Mouse (Mus musculus) megakaryocyte, embryonic 14.5 days (primary cell): Measurements from ENCODE around the gene Abl2. TPM values are rescaled to one million over a fixed set of nuclear protein-coding genes. Genes with fewer than 3 reads are reported as not detected.
A peak's percentile ranks its signal among the peaks of the same experiment; 100 is the strongest.

Source experiments
- H3K27me3 ChIP-seq: replicated peaks from 2 replicates; pipeline ENCODE3; 2012; ENCODE audit warnings: inconsistent platforms
- H3K36me3 ChIP-seq: replicated peaks from 2 replicates; pipeline ENCODE3; 2012; ENCODE audit warnings: low read length, inconsistent platforms, mixed read lengths
- H3K4me1 ChIP-seq: 2 replicates; pipeline ENCODE4 v1.6.1; 2012; ENCODE audit warnings: inconsistent platforms
- H3K4me3 ChIP-seq: replicated peaks from 2 replicates; pipeline ENCODE3; 2012; ENCODE audit warnings: moderate library complexity, mild to moderate bottlenecking, inconsistent platforms
- H3K9me3 ChIP-seq: 2 replicates; pipeline ENCODE4 v1.6.1; 2012; ENCODE audit warnings: inconsistent platforms
- FLI1 ChIP-seq: IDR thresholded peaks from 2 replicates; pipeline ENCODE4 v1.6.1; 2012; ENCODE audit warnings: low read length, inconsistent platforms, mixed read lengths
- GATA1 ChIP-seq: IDR thresholded peaks from 3 replicates; pipeline ENCODE4 v1.6.1; 2012; ENCODE audit warnings: mixed read lengths, low read length, inconsistent platforms, borderline replicate concordance
- polyA plus RNA-seq: library from polyadenylated mRNA; stranded (reverse); fragments of >175 nt; gene quantifications from 2 replicates; pipeline ENCODE4 v1.2.3, GENCODE M21; 2012; ENCODE audit warnings: low replicate concordance; ENCODE audit not compliant: insufficient read depth

Gene Abl2
- polyA plus RNA-seq, 1 experiment: 5.0 TPM

DNA sequence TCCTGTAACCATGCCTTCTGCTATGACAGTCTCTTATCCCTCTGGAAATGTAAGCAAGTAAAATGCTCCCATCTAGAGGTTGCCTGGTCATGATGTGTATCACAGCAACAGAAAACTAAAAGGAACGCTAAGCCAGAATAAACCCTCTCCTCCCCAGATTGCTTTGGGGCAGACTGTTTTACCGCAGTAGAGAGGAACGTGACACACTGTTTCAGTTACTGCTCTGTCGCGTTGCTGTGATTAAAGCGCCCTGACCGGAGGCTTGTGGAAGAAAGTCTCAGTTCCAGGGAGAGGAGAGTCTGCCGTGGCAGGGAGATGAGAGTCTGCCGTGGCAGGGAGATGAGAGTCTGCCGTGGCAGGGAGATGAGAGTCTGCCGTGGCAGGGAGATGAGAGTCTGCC is 22.6 kb downstream of the Abl2 start:
- Histone ChIP-seq H3K4me3 (no peak overlapping the region), H3K4me1 (peaks cover 31% of the 10 kb centered on the region), H3K27me3 (no peaks in the 10 kb centered on the region), H3K9me3 (no peaks in the 10 kb centered on the region), H3K36me3 (peaks cover 5% of the 10 kb centered on the region)
- no peak for TF ChIP-seq GATA1

DNA sequence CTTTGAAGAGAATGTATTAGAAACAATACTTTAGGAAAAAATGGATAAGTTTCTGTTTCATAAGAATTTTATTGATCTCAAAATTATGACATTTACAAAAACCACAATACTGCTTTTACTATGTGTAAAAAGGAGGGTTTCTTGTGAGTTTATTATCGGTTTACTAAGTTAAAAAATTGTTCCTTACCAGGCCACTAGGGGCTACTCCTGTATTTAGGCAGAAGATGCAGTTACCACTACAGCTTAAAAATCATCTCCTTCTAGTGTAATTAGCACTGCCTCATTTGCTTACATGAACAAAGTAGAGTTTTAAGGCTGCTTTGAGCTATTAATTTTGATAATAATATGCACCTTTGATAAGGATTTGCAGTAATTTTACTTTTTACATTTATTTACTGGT is 25.6 kb downstream of the Abl2 start:
- Histone ChIP-seq H3K36me3 (peaks cover 14% of the 10 kb centered on the region), H3K4me3 (no peak overlapping the region), H3K9me3 (no peaks in the 10 kb centered on the region), H3K4me1 (peaks cover 30% of the 10 kb centered on the region), H3K27me3 (no peaks in the 10 kb centered on the region)
- TF ChIP-seq FLI1 (no peak), GATA1 (no peak)

DNA sequence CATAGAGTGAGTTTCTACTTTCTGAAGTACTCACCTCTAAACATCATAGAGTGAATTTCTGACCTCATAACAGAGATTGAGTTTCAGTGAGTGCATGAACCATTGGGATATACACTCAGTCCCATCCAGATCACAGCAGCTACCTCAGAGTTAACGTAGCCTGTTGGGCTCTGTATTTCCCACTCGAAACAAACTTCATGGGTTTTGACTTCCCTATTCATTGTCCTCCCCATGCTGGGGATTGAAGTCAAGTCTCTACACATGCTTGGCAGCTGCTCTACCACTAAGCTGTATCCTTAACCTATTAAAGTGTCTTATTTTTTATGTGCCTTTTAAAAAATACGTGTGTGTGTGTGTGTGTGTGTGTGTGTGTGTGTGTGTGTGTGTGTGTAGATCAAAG is 26.9 kb downstream of the Abl2 start:
- Histone ChIP-seq H3K4me1 (peaks cover 34% of the 10 kb centered on the region), H3K36me3 (peaks cover 14% of the 10 kb centered on the region), H3K9me3 (no peaks in the 10 kb centered on the region), H3K27me3 (no peaks in the 10 kb centered on the region), H3K4me3 (no peak overlapping the region)
- no peak for TF ChIP-seq FLI1
- TF ChIP-seq GATA1: no peak

DNA sequence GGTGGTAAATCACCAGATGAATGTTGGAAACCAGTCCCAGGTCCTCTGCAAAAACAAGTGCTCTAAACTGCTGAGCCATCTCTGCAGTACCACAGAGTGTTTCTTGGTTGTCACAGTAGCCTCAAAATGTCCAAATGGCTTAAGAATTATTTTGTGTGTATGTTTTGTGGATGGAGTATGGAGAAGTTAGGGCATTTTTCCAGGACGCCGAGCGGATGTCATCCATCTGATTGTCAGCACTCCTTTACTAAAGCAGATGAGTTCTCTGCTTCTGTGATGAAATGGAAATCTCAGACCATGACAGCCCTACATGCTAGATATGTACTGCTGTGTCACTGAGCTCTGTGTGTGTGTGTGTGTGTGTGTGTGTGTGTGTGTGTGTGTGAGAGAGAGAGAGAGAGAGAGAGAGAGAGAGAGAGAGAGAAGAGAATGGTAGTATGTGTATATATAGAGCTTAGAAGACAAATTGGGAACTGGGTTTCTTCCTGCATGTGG is 31.3 kb downstream of the Abl2 start:
- Histone ChIP-seq H3K27me3 (no peaks in the 10 kb centered on the region), H3K4me3 (no peak overlapping the region), H3K4me1 (peaks cover 33% of the 10 kb centered on the region), H3K9me3 (no peaks in the 10 kb centered on the region), H3K36me3 (peaks cover 23% of the 10 kb centered on the region)
- TF ChIP-seq FLI1: no peak

DNA sequence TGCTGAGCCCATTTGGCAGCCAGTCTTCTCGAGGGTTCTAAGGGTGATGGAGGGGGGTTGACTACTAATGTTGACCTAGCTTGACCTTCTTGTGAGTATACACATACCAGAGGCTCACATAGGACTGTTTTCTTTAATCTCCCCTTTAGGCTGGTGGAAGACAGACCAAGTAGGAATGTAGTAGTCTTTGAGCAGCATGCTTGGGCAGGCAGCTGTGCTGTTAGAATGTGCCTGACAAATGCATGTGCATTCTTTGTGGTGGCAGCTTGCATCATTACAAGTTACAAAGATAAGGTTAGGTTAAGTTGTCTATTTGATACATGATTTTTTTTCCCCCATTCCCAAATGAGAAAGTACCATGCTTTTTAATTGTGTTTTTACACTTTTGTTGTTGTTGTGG is 31.8 kb downstream of the Abl2 start:
- Histone ChIP-seq H3K27me3 (no peaks in the 10 kb centered on the region), H3K36me3 (peaks cover 26% of the 10 kb centered on the region), H3K9me3 (no peaks in the 10 kb centered on the region), H3K4me1 (peaks cover 33% of the 10 kb centered on the region), H3K4me3 (no peak overlapping the region)
- no peak for TF ChIP-seq GATA1

DNA sequence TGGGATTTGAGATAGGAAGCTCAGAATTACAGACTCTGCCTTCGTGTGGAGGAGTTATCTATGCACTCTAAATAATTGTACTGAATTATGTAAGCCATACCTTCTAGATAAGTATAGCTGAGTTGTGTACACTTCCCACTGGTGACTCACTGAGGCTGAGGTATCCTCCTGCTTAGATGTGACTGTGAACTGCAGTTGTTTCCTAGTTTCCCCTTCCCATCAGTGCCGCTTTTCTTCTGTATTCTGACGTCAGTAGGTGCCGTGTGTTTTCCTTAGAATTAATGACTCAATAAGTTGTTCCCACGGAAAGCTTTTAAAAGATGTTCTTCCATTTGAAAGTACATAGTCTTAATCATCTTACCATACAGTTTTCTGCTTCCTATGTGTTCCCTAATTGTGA is 34.7 kb downstream of the Abl2 start:
- Histone ChIP-seq H3K4me3 (no peak overlapping the region), H3K9me3 (no peaks in the 10 kb centered on the region), H3K36me3 (peaks cover 32% of the 10 kb centered on the region), H3K4me1 (peaks cover 36% of the 10 kb centered on the region), H3K27me3 (no peaks in the 10 kb centered on the region)
- no peak for TF ChIP-seq FLI1
- TF ChIP-seq GATA1: no peak

DNA sequence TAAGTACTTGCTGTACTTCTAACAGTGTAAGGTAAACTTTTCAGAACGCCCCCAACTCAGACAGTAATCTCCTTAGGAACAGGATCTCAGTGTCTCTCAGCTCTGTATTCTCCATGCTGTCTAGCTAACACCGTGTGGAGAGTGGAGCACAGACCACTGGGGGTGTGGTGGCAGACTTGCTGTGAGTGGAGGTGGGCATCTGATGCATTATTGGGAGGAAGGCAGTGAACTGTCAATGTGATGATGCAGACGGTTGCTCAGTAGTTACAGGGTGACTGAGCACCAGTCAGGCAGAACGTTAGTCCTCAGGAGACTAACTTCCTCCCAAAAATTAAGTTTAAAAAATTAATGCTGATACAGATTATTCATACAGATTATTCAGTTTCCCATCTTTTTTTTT is 38.5 kb downstream of the Abl2 start:
- no peaks in the 10 kb centered on the region for H3K27me3 ChIP-seq
- H3K9me3 ChIP-seq: no peaks in the 10 kb centered on the region
- TF ChIP-seq FLI1 (no peak), GATA1 (no peak)
- peaks cover 23% of the 10 kb centered on the region for H3K4me1 ChIP-seq
- H3K36me3 ChIP-seq: peaks cover 26% of the 10 kb centered on the region
- H3K4me3 ChIP-seq: no peak overlapping the region

DNA sequence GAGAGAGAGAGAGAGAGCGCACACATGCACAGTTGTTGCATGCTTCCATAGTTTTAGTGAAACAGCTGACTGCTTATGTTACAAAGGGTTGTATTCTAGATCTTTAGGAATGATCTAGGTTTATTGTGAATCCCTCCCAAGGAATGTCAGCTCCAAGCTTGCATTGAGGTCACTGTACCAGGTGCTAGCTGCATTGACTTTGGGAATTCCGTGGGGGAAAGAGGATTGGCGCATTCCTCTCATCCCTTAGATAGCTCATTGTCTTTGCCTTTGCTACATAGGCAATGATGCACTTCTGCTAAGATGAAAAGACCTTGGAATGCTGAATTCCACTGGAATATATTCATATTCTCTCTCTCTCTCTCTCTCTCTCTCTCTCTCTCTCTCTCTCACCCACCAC is 44.0 kb downstream of the Abl2 start:
- TF ChIP-seq FLI1: no peak
- TF ChIP-seq GATA1: no peak

DNA sequence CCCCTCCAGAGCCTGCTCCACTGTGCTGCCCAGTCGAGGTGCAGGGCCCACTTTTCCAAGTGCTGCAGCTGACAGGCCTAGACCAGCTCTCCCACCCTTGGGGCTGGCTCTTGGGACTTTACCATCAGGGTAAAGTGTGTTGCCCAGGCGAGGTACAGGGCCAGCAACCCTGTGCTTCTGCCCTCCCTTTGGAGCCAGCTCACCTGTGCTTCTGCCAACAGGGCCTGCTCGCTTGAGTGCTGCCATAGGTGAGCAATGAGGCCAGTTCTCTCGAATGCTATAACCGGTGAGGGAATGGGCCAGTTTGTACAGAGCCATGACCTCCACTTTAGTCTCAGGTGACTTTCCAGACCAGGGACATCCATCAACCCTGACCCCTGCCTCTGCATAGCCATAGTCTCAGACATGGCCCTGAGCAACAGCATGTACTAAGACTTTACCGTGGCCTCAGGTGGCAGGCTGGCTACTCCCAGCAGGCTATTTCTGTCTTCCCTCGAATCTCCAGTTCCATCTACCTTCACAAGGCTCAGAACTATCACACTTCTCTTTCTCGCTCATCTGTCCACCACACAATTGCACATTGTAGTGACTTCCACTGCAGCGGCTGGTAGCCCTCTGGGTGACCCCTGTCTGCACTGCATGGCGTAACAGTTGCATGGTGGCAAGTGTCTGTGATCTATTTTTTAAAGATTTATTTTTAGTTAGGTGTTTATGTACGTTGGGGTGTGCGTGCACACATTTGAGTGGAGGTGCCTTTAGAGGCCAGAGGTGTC is 46.7 kb downstream of the Abl2 start:
- peak overlapping the region; percentile 64 for H3K4me3 ChIP-seq

More for the DNA sequence above, 44.0 kb downstream of the Abl2 start:
- no peaks in the 10 kb centered on the region for H3K27me3 ChIP-seq
- no peak overlapping the region for H3K4me3 ChIP-seq
- peaks cover 18% of the 10 kb centered on the region for H3K36me3 ChIP-seq
- no peaks in the 10 kb centered on the region for H3K9me3 ChIP-seq
- peaks cover 45% of the 10 kb centered on the region for H3K4me1 ChIP-seq

DNA sequence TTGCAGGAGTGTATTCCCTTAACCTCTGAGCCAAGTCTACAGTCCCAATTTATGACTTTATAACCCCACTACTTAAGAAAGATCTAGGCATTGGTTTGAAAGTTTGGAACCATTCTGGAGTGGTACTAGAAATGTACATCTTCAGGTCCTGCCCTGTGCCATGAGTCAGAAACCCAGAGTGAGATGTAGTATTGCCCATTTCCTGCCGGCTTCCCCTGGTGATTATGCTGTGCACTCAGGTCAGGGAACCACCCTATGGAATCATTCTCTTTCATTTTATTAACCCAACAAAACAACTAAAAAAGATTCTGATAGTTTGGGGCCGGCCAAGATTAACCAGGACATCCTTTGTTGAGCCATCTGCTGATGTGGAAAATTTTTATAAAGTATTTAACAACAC is 47.4 kb downstream of the Abl2 start:
- H3K27me3 ChIP-seq: no peaks in the 10 kb centered on the region
- H3K4me3 ChIP-seq: no peak overlapping the region
- no peak for TF ChIP-seq FLI1
- TF ChIP-seq GATA1: no peak
- peaks cover 56% of the 10 kb centered on the region for H3K4me1 ChIP-seq
- H3K36me3 ChIP-seq: peaks cover 16% of the 10 kb centered on the region
- no peaks in the 10 kb centered on the region for H3K9me3 ChIP-seq

More for the DNA sequence above, 46.7 kb downstream of the Abl2 start:
- no peaks in the 10 kb centered on the region for H3K27me3 ChIP-seq
- no peaks in the 10 kb centered on the region for H3K9me3 ChIP-seq
- H3K4me1 ChIP-seq: peaks cover 52% of the 10 kb centered on the region
- TF ChIP-seq GATA1 (no peak), FLI1 (no peak)
- peaks cover 12% of the 10 kb centered on the region for H3K36me3 ChIP-seq
